Mouse (Mus musculus): ENCODE data around the gene Ppp1r21. TPM values are rescaled to one million over a fixed set of nuclear protein-coding genes. Genes with fewer than 3 reads are reported as not detected.

Ppp1r21 gene
- polyA plus RNA-seq, 1 experiment from 2014 or later = 43.4 TPM

DNA sequence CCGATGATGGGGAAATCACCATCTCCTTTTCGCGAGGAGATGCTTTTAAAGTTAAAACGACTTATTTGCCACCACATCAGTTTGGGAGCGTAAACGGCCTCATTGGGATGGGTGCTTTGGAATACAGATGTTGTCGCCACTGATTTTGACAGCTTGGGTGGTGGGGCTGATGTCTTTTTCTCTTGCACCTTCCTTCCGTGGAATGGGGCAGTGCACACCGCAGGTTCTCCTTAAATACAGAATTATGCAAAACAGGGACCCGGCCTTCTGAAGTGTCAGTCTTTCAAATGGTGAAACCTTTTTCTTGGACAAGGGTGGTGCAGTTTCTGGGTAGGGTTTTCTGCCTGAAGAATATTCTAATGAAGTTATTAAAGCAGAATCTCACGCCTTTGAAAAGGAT is 749 bp downstream of the Ppp1r21 start:
- no peaks in the 10 kb centered on the region for H3K36me3 ChIP-seq
- ATAC-seq (ENCODE audit: low FRiP score) = 0 out of 2 replicates have a peak, but pooled peaks have one; percentile 6
- no peaks in the 10 kb centered on the region for H3K27me3 ChIP-seq (replicated peaks)
- peak overlapping the region; percentile 63 for H3K9ac ChIP-seq (replicated peaks)
- H3K4me2 ChIP-seq = peak overlapping the region; percentile 71
- H3K27ac ChIP-seq (replicated peaks) = peak overlapping the region; percentile 90
- peaks cover 18% of the 10 kb centered on the region for H3K4me1 ChIP-seq
- peak overlapping the region; percentile 63 for H3K4me3 ChIP-seq (replicated peaks)
- H3K9me3 ChIP-seq (replicated peaks) = no peaks in the 10 kb centered on the region
- 4% methylated on average over 11 of the region's 11 CpGs for WGBS

DNA sequence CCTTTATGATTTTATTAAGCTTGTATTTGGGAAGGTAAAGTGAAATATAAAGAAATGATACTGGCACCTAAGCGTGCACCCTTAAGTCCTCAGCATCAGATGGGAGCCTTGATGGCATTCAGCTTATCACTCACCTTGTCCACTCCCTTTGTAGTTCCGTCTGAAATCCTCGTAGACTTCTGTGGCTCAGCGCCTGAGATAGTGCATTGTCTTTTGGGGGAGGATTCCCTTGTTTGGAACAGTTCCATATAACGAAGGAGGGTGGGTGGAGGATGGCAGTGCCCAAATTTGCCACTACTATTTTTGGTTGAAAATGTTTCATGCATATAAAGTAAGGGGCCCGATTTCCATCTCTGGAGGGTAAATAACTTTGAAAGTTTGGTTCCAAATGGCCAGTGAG is 1.3 kb downstream of the Ppp1r21 start:
- Histone ChIP-seq H3K9me3 (replicated peaks) (no peaks in the 10 kb centered on the region), H3K9ac (replicated peaks) (peak overlapping the region; percentile 63), H3K4me3 (replicated peaks) (peak overlapping the region; percentile 63), H3K36me3 (no peaks in the 10 kb centered on the region), H3K27me3 (replicated peaks) (no peaks in the 10 kb centered on the region), H3K4me2 (peak overlapping the region; percentile 71), H3K27ac (replicated peaks) (no peak overlapping the region; the same call in 1 of the 2 replicates), H3K4me1 (peaks cover 18% of the 10 kb centered on the region)
- no peak for ATAC-seq (ENCODE audit: low FRiP score)
- WGBS = 51% methylated on average over 6 of the region's 6 CpGs

GRCm38 (mm10) chr17:88537842-88538430 is 8.0 kb downstream of the Ppp1r21 start:
- Histone ChIP-seq H3K27me3 (replicated peaks) (no peaks in the 10 kb centered on the region), H3K4me2 (no peak overlapping the region), H3K4me1 (peaks cover 9% of the 10 kb centered on the region; the same call in 1 of the 2 replicates), H3K4me3 (replicated peaks) (no peak overlapping the region), H3K36me3 (no peaks in the 10 kb centered on the region), H3K9ac (replicated peaks) (no peak overlapping the region), H3K9me3 (replicated peaks) (no peaks in the 10 kb centered on the region), H3K27ac (replicated peaks) (no peak overlapping the region)
- 90% methylated on average over 8 of the region's 8 CpGs for WGBS
- ATAC-seq (ENCODE audit: low FRiP score) = no peak

- H3K27ac ChIP-seq (replicated peaks) = no peak overlapping the region
- 25% methylated on average over 15 of the region's 15 CpGs for WGBS
- no peak overlapping the region for H3K9ac ChIP-seq (replicated peaks)
- peaks cover 4% of the 10 kb centered on the region; the same call in 1 of the 2 replicates for H3K4me1 ChIP-seq
- no peaks in the 10 kb centered on the region for H3K27me3 ChIP-seq (replicated peaks)
- peaks cover 25% of the 10 kb centered on the region for H3K36me3 ChIP-seq
- ATAC-seq (ENCODE audit: low FRiP score) = no peak
- no peaks in the 10 kb centered on the region for H3K9me3 ChIP-seq (replicated peaks)
- no peak overlapping the region for H3K4me3 ChIP-seq (replicated peaks)
- H3K4me2 ChIP-seq = no peak overlapping the region
Measured at GRCm38 (mm10) chr17:88542771-88543416, 13.0 kb downstream of the Ppp1r21 start.

- Histone ChIP-seq H3K9ac (replicated peaks) (no peak overlapping the region), H3K4me3 (replicated peaks) (no peak overlapping the region), H3K27me3 (replicated peaks) (no peaks in the 10 kb centered on the region), H3K9me3 (replicated peaks) (no peaks in the 10 kb centered on the region), H3K36me3 (peaks cover 25% of the 10 kb centered on the region), H3K4me2 (no peak overlapping the region), H3K4me1 (peaks cover 4% of the 10 kb centered on the region; the same call in 1 of the 2 replicates), H3K27ac (replicated peaks) (no peak overlapping the region)
- ATAC-seq (ENCODE audit: low FRiP score) = no peak
- 68% methylated on average over 3 of the region's 3 CpGs for WGBS
Measured at GRCm38 (mm10) chr17:88543417-88543782, 13.5 kb downstream of the Ppp1r21 start.

- H3K36me3 ChIP-seq = peaks cover 36% of the 10 kb centered on the region
- ATAC-seq (ENCODE audit: low FRiP score) = no peak
- H3K9ac ChIP-seq (replicated peaks) = no peak overlapping the region
- no peak overlapping the region for H3K4me3 ChIP-seq (replicated peaks)
- no peaks in the 10 kb centered on the region for H3K9me3 ChIP-seq (replicated peaks)
- WGBS = 86% methylated on average over 15 of the region's 15 CpGs
- no peak overlapping the region for H3K4me2 ChIP-seq
- H3K4me1 ChIP-seq = peaks cover 4% of the 10 kb centered on the region; the same call in 1 of the 2 replicates
- no peak overlapping the region for H3K27ac ChIP-seq (replicated peaks)
- no peaks in the 10 kb centered on the region for H3K27me3 ChIP-seq (replicated peaks)
Measured at GRCm38 (mm10) chr17:88545217-88545784, 15.4 kb downstream of the Ppp1r21 start.

DNA sequence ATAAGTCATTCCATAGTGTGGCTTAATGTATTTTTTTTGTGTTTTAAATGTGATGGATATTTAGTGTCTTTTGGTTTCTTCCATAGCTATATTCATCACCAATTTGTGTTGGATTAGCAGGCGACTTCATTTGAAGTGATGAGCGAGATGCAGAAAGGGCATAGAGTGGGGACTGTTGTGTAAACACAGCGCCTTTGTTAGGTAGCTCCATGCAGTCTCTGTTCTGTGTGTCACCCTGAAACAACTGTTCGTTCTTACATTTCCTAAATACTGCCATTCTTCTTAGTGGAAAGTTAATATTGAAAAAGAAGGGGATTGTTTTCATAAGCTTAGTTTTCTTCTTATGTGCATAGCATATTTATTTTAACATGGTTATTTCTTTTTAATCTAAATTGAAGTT is 16.8 kb downstream of the Ppp1r21 start:
- H3K27ac ChIP-seq (replicated peaks) = no peak overlapping the region
- H3K4me2 ChIP-seq = no peak overlapping the region
- ATAC-seq (ENCODE audit: low FRiP score) = no peak
- no peaks in the 10 kb centered on the region for H3K27me3 ChIP-seq (replicated peaks)
- H3K4me1 ChIP-seq = peaks cover 10% of the 10 kb centered on the region; the same call in 1 of the 2 replicates
- no peaks in the 10 kb centered on the region for H3K9me3 ChIP-seq (replicated peaks)
- H3K9ac ChIP-seq (replicated peaks) = no peak overlapping the region
- no peak overlapping the region for H3K4me3 ChIP-seq (replicated peaks)
- peaks cover 42% of the 10 kb centered on the region for H3K36me3 ChIP-seq
- 89% methylated on average over 4 of the region's 4 CpGs for WGBS

DNA sequence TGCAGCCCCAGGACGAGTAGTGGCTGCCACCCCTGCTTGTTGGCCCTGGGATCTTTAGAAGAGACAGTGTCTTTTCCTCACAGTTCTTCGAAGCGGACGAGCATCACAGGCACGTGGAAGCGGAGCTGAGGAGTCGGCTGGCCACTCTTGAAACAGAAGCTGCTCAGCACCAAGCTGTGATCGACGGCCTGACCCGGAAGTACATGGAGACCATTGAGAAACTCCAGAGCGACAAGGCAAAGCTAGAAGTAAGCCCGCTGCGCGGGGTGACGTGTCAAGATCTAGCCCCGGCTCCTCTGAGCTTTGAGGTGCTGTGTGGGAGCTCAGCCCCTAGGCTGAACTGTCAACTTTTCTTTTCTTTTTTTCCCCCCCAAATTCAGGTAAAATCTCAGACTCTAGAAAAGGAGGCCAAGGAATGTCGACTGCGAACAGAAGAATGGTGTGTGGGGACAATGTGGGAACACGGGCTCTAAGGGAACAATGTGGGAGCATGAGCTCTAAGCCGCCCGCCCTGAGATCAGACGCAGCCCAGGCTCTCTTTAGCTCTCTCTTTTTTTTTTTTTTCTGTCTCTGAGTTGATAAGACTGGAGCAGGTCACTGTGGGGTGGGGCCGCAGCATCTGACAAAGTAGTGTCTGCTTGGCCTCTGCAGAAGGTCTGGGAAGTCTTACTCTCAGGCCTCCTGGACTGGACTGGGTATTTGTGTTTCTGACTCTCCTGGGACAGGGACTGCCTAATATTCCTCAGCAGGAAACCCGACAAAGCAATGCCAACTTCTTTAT is 19.7 kb downstream of the Ppp1r21 start:
- H3K9ac ChIP-seq (replicated peaks) = no peak overlapping the region
- H3K27ac ChIP-seq (replicated peaks) = no peak overlapping the region
- no peak overlapping the region for H3K4me2 ChIP-seq
- 90% methylated on average over 24 of the region's 24 CpGs for WGBS
- H3K4me3 ChIP-seq (replicated peaks) = no peak overlapping the region
- peaks cover 20% of the 10 kb centered on the region for H3K4me1 ChIP-seq
- H3K9me3 ChIP-seq (replicated peaks) = no peaks in the 10 kb centered on the region
- ATAC-seq (ENCODE audit: low FRiP score) = no peak
- no peaks in the 10 kb centered on the region for H3K27me3 ChIP-seq (replicated peaks)
- H3K36me3 ChIP-seq = peaks cover 37% of the 10 kb centered on the region

- 57% methylated on average over 5 of the region's 5 CpGs for WGBS
- ATAC-seq (ENCODE audit: low FRiP score) = no peak
- H3K36me3 ChIP-seq = peaks cover 41% of the 10 kb centered on the region
Measured at GRCm38 (mm10) chr17:88550351-88550750, 20.4 kb downstream of the Ppp1r21 start.

GRCm38 (mm10) chr17:88550981-88551940 is 21.3 kb downstream of the Ppp1r21 start:
- no peak overlapping the region for H3K9ac ChIP-seq (replicated peaks)
- ATAC-seq (ENCODE audit: low FRiP score) = no peak
- H3K4me3 ChIP-seq (replicated peaks) = no peak overlapping the region
- WGBS = 68% methylated on average over 10 of the region's 10 CpGs
- H3K36me3 ChIP-seq = peaks cover 45% of the 10 kb centered on the region
- H3K4me2 ChIP-seq = no peak overlapping the region
- H3K9me3 ChIP-seq (replicated peaks) = no peaks in the 10 kb centered on the region
- H3K4me1 ChIP-seq = peaks cover 20% of the 10 kb centered on the region
- H3K27ac ChIP-seq (replicated peaks) = no peak overlapping the region
- H3K27me3 ChIP-seq (replicated peaks) = no peaks in the 10 kb centered on the region

More at GRCm38 (mm10) chr17:88550351-88550750, 20.4 kb downstream of the Ppp1r21 start:
- Histone ChIP-seq H3K27ac (replicated peaks) (no peak overlapping the region), H3K27me3 (replicated peaks) (no peaks in the 10 kb centered on the region), H3K4me2 (no peak overlapping the region), H3K4me3 (replicated peaks) (no peak overlapping the region), H3K9ac (replicated peaks) (no peak overlapping the region), H3K9me3 (replicated peaks) (no peaks in the 10 kb centered on the region), H3K4me1 (peaks cover 20% of the 10 kb centered on the region)

DNA sequence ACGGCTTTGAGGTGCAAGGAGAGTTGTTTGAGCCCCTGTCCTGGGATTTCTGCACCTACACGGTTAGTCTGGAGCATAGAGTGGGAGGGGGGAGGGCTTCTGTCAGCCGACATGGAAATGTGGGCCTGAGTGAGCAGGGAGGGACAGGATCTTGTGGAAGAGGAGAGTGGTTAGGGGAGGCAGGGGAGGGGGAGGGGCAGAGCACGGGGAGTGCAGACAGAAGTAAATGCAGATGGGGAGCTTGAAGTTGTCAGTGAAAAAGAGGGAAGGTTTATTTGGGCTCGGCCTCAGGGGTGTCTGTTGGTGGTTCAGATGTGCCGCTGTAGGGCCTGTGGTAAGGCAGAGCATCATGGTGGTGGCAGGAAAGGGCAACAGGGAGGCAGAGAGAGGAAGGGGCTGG is 22.6 kb downstream of the Ppp1r21 start:
- Histone ChIP-seq H3K27ac (replicated peaks) (no peak overlapping the region), H3K4me3 (replicated peaks) (no peak overlapping the region), H3K27me3 (replicated peaks) (no peaks in the 10 kb centered on the region), H3K9ac (replicated peaks) (no peak overlapping the region), H3K4me2 (no peak overlapping the region), H3K9me3 (replicated peaks) (no peaks in the 10 kb centered on the region), H3K36me3 (peaks cover 48% of the 10 kb centered on the region), H3K4me1 (peaks cover 20% of the 10 kb centered on the region)
- 25% methylated on average over 6 of the region's 6 CpGs for WGBS
- no peak for ATAC-seq (ENCODE audit: low FRiP score)

Data from neural tube, embryonic 15.5 days (tissue).